Mouse (Mus musculus): ENCODE results near the gene Cyfip2.

DNA sequence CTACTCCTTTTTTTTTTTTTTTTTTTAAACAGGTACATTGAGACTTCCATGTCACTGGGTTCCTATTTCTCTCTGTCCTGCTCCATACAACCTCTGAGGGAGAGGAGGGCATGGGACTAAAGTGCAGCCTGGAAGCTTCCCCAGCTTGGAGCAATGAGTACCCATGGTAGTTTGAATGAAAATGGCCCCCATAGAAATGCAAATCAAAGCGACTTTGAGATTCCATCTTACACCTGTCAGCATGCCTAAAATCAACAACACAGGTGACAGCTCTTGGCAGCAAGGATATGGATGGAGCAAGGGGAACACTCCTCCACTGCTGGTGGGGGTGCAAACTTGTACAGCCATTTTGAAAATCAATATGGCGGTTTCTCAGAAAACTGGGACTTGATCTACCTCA lies 57.4 kb downstream of the Cyfip2 start:
- TF ChIP-seq POLR2A (IDR thresholded peaks at IDR 0.05; ENCODE audit: borderline replicate concordance, insufficient read depth, low read length) (no peak), CTCF (IDR thresholded peaks at IDR 0.05; ENCODE audit: borderline replicate concordance, insufficient read depth, low read depth, low read length) (no peak)

All from cerebellum, adult 2 months (tissue).